Mouse (Mus musculus): ENCODE data around the gene Rabac1.
A peak's percentile ranks its signal among the peaks of the same experiment; 100 is the strongest.

Rabac1 gene

DNA sequence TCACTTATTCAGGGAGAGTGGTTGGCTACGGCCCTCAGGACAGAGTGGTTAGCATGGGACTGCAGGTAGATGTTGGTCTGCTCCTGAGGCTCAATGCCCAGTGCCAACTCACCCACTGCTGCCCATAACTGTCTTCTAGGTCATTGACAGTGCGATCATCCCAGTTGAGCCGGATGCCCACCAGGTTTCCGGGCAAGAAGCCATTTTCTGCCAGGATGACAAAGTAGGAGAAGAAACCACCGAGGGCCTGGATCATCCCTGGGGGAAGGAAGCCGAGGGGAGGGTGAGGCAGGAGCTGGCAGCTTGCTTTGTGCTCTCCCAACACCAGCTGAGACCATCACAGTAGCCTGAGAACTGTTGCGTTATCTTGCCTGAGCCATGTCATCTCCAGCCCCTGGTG, 7.9 kb upstream of the Rabac1 start:
- no peak for DNase-seq (ENCODE audit: low spot score in 2 of 2)

DNA sequence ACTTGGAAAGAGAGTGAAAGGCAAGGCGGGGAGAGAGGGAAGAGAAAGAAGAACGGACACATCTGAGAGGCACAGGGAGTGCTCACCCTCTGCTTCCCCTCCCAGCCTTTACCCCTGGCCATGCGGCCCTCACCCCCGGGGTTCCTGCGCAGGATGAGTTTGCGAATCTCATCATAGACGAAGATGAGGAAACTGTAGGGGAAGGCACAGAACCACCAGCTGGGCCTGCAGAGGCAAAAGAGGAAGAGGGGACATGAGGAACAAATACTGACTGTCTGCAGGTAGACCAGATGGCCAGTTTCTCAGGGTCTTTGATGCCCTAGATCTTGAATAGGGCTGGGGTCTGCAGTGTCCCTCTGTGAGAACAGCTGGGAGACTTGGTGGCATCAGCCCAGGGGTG, 6.2 kb upstream of the Rabac1 start:
- no peak for DNase-seq (ENCODE audit: low spot score in 2 of 2)

DNA sequence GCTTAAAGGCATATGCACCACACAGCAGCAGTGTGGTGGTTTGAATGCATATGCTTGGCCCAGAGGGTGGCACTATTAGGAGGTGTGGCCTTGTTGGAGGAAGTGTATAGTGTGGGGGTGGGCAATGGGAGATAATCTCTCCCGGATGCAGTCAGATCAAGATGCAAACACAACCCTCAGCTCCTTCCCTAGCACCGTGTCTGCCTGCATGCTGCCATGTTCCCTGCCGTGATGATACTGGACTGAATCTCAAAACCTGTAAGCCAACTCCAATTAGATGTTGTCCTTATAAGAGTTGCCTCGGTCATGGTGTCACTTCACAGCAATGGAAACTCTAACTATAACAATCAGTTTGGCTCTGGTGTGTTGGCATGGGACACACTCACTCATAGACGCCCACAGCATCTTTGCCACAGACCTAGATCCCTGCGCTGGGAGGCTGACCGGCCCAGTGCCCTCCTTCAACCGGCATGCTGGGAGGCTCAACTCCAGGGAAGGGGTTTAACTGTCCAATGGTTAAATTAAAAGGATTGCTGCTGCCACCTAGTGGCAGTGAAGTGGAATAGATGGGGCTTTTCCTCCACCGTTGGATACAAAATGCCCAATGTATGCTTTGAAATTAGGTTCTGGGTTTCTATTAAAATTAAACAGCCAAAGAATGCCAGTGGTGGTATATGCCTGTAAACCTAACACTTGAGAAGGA, 2.5 kb upstream of the Rabac1 start:
- no peak for DNase-seq (ENCODE audit: low spot score in 2 of 2)

DNA sequence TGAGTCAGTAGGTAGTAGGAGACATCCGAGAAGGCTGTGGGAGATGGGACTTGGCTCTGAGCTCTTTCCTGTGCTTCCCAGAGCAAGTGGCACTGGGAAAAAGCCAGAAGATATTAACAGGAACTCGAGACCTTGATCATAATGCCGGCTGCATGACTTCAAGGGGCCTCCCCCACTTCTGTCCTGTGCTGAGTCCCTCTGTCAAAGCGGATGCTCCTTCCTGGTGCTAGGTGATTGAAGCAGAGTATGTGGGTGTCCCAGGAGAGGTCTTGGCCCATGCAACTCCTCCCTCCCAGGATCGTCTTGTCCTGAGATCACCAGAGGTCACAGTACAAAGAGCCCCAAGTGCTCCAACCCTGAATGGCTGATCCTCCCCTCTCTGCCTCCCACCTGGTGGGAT, 1.3 kb upstream of the Rabac1 start:
- no peak for DNase-seq (ENCODE audit: low spot score in 2 of 2)

DNA sequence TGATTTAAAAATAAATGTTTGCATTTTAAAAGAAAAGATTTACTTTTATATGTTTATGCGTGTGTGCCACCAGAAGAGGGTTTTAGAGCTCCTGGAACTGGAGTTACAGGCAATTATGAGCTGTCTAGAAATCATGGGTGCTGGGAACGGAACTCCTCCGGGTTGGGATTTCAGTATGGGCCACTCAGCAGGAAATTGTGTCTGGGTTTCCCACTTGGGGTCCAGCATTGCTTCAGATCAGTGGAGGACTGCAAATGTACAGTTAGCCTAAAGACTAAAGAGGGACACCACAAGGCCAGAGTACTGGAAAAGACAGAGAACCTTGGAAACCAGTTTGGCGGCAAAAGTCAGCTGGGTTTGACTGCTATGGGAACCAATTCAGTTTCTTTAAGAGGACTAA, 654 bp upstream of the Rabac1 start:
- no peak for DNase-seq (ENCODE audit: low spot score in 2 of 2)

DNA sequence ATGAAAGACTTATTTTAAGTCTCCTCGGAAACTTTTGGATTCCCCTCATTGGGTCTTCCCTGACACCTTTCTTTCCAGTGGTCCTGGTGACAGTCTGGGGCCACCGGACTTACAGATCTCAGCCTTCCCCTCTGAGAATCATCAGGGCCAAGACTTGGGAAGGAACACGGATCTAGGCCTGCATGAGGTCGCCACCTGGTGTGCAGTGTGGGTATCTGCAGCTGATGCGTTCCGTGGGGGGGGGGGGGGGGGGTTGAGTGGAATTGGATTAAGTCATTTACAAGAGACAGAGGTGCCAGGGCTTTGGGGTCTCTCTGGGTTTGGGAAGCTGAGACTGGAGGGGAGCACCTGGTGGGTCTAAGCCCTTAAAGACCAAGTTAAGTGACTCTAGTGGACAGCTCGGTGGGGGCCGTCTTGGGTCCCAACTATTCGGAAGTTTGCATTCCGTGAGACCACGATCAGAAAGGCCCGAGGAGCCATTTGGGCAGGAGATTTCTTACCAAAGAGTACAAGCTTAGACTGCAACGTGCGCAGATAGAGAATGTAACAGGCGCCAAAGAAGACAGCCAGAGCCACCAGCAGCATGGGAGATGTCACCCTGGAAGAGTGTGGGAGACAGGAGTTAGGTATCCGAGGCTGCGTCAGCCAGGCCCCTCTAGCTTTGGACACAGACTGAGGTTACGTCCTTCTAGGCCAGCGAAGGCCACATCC, 1.1 kb downstream of the Rabac1 start:
- no peak for DNase-seq (ENCODE audit: low spot score in 2 of 2)

DNA sequence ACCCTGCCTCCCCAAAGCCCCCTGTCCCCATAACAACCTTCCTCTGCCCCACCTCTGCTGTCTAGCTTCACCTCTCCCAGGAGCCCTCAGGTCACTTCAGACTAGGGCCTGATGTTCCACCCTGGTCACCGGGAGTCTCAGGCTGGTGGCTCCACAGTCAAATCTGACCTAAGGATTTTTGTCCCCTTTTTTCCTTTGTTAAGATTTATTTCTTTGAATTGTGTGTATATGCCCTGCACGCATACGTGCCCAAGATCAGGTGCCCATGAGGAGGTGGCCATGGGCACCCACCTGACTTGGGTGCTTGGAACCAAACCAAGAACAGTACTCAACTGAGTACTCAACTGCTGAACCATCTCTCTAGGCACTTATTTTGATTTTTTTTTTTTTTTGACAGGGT, 2.2 kb downstream of the Rabac1 start:
- DNase-seq (ENCODE audit: low spot score in 2 of 2) = no peak

DNA sequence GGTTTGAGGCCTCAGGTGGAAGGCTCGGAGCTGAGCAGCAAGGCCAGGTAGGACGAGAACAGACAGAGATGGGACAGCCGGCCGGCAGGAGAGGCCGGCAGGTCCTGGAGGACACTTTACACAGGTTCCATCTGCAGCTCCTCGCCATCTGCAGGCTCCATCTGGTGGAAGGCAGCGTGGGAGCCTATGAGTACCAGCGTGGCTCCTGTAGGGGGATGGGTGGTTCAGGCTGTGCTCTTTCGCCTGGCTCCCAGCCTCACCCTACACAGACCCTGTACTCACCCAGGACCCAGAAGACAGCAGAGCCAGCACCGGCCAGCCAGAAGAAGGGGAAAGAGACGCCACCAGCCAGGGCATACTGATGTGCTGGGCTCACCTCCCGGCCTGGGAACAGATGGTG, 2.7 kb downstream of the Rabac1 start:
- no peak for DNase-seq (ENCODE audit: low spot score in 2 of 2)

DNA sequence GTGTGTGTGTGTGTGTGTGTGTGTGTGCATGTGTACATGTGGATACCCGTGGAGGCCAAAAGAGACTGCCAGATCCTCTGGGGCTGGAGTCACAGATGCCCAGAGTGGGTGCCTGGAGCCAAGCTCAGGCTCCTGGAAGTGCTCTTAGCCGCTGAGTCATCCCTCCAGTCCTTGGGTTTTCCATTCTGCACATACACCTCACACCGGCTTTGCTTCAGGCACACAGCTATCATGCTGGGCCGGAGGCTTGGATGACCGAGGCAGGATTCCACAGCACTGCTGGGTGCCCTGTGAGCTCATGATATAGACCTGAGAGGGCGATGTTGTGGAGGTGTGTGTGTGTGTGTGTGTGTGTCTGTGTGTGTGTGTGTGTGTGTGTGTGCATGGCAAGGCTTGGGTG, 4.1 kb downstream of the Rabac1 start:
- no peak for DNase-seq (ENCODE audit: low spot score in 2 of 2)

DNA sequence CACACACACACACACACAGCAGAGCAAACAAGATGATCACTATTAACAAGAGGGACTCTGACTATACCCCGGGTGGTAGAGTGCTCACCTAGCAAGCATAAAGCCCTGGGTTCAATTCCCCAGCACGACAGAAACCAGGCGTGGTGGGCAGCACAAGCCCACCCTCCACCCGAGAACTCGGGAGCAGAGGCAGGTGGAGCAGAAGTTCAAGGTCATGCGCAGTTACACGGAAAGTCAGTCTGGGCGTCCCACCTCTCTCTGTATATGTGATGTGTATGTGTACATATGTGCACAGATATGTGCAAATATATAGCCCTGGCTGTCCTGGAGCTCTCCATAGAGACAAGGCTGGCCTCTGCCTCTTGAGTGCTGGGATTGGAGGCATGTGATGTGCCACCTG, 4.6 kb downstream of the Rabac1 start:
- DNase-seq (ENCODE audit: low spot score in 2 of 2) = no peak

DNA sequence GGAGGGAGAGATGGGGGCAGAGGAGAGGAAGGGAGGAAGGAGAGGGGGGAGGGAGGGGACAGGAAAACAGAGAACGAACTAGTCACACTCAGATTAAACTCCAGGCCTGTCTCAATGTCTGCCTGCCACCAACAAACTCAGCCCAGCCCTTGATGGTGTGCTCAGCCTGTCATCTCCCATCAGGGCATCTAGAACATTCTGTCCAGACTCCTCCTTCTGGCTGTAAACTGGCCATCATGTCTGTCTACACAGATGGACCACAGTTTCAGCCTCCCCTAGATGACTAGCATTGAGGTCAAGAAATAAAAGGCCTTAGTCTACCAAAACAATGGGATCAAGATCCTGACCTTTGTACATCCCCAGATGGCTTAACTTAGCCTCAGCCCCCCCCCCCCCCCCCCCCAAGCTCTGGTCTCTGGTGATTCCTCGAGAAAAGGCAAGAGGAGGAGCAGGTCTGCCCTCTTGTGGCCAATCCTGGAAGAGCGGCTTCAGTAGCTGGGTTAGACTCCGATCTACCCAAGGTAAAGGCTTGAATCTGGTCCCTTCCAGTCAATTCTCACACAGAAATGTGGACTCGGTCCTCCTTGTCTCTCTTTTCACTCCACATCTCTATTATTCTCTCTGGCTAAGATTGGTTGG, 7.5 kb downstream of the Rabac1 start:
- DNase-seq (ENCODE audit: low spot score in 2 of 2) = peak; percentile 85 to 88

DNA sequence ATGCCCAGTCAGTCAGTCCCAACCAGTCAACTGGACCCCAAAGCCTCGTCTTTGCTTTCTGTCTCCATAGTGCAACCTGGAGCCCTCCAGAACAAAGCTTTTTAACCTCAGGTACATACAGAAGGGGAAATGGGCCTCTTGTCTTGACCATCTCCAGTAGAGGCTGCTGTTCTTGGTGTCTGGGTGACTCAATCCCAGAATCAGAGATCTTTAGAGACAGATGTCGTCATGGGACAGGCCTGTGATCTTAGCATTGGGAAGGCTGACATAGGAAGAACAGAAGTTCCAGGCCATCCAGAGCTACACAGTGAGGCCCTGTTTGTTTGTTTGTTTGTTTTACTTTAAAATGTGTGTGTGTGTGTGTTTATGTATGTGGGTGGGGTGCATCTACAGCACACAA, 8.3 kb downstream of the Rabac1 start:
- no peak for DNase-seq (ENCODE audit: low spot score in 2 of 2)

DNA sequence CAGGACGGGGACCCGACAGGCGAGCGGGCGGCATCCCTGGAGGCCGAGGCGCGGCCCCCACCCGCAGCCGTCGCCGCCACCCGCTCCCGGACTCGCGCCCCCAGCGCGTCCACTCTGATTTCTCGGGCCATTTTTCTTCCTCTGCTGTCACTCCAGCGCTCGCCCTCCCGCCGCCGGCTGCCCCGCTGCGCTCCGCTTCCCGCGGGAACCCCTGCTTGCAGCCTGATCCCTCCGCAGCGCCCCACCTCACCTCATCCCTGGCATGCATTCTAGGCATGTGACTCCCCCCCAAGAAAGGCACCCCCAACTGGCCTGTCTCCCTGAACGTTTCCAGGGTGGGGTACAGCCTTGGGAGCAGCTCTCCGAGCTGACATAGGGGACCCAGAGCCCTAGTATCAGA, 17.3 kb downstream of the Rabac1 start:
- no peak for DNase-seq (ENCODE audit: low spot score in 2 of 2)

DNA sequence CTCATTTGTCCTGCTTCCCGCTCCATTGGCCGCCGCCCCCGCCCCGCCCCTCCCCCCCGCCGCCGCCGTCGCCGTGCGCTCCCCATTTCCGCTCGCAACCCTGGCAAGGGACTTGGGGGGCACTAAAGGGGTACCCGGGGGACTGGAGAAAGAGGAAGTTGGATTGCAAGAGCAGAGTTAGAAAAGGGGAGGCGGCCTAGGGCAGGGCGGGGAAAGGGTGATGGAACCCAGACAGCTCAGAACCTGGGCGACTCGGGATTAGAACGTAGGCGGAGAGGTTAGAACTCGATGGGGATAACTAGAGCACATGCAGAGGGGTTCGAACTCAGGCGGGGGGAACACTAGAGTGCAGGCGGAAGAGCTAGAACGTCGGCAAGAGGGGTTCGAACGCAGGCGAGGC, 18.1 kb downstream of the Rabac1 start:
- no peak for DNase-seq (ENCODE audit: low spot score in 2 of 2)

DNA sequence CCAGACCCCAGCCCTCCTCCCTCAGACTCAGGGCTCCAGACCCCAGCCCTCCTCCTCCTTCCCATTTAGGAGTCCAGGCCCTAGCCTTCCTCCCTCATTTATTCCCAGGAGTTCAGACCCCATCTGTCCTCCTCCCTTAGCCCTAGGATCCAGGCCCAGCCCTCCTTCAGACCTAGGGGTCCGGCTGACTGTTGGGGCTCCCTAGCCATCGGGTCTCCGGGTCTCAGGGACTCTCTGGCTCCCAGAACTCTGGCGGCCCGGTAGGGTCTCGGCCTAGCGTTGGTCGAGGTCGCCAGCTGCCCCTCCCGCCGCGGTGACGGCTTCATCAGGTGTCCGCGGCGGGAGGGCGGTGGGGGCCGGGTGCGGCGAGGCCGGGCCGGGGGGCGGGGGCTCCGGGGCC, 18.6 kb downstream of the Rabac1 start:
- DNase-seq (ENCODE audit: low spot score in 2 of 2) = no peak

DNA sequence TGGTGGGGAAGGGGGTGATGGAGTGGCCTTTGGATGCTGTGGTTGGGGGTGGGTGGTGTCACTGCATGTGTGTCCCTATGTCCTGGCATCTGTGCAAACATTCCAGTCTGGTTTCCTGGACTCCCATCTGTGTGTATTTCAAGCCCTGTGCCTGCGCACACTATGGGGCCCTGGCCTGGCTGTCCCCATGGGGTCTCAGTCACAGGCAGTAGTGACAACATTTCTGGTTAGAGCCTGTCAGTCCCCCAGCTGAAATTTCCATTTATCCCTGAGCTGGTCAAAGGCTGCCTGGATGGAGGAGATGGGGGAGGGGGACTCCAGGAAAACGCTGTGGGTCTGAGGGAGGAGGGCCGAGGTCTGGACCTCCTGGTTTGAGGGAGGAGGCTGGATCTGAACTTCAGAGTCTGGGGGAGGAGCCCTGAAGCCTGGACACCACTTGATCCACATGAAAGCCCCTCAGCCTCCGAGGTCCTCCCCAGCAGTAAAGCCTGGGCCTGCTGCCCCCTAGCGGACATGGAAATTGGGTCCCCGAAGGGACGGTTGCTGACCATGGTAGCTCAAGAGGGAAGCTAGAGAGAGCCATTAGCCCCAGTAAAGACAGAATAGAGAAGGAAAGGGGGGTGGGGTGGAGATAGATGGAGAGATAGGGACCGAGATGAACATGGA, 22.5 kb downstream of the Rabac1 start:
- peak in 1 of 2 experiments; percentile 38 for DNase-seq (ENCODE audit: low spot score in 2 of 2)

DNA sequence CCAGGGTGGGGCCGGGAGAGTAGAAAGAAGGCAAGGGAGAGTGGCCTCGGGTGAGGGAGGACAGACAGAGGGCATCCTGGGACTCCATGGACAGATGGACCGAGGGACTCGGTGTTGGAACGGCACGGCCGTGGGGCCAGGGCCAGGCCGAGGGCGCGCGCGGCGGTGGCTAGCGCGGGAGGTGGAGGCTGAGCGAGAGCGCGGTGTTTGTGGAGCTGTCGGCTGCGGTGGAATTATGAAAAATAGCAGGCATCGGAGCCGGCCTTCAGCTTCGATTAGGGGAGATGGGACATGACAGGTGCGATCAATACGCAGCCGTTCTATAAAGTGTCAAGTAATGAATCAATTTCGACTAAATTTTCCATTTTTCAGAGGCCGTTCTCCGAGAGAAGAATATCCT, 23.8 kb downstream of the Rabac1 start:
- no peak for DNase-seq (ENCODE audit: low spot score in 2 of 2)

DNA sequence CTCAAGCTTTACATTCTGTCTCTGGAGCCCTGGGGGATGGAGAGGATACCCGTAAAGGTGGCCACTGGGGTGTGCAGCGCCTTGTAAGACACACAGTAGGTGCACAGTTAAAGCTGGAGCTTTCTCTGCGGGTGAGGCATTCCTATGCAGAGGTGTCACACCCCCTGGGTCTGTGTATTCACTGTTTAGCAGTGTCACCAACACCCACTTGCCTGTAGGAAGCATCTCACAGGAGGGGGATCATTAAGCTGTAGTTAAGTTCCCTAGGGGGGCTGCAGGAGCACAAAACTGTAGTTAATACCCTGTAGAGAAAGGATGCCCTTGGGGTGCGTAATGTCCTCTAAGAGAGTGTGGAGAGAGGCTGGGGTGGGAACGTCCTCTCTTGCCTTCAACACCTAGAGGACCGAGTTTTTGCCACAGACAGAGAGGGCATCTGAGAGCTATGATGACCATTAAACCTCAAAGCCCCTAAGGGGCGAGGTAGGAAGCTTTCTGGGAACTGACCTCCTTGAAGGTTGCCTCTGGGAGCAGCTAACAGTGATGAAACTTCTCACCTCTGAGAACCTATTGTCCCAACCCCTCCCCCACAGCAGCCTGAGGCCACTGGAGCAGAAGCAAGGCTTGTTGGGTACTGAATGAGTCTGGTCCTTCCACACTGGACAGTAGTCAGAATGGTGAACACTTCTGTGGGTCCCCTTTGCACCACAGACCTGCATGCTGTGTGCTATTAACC, 25.1 kb downstream of the Rabac1 start:
- no peak for DNase-seq (ENCODE audit: low spot score in 2 of 2)

DNA sequence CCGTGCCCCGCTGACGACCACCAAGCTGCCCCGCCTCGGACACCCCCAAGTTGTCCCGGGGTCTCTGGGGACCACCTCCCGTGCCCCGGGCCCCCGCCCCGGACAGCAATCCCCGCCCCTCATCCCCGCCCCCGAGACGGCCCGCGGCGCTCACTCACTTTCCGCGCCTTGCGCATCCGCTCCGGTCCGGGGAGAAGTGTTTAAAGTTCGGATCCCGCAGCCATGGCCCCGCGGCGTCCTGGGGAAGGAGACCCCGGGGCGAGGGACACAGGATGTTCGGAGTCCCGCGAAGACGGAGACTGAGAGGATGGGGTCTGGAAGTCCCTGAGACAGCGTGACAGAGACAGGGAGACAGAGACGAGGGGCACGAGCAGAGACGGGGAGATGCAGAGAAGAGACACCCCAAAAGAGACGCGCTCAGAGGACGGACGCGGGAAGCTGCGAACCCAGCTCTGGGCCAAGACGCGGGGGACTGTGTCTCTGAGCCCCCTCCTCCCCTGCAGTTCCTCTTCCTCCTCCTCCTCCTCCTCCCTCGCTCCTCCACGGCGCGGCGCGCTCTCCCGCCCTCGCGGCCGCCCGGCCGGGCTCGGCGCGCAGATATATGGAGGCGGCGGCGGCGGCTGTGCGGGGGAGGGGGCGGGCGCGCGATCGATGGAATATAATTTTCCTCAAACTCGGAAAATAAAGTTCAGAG, 28.1 kb downstream of the Rabac1 start, which contains the start of gene Gm4881:
TSS of gene Gm4881 (minus strand) at position 238 of the 694 bp plus-strand sequence.
- DNase-seq (ENCODE audit: low spot score in 2 of 2) = no peak

DNA sequence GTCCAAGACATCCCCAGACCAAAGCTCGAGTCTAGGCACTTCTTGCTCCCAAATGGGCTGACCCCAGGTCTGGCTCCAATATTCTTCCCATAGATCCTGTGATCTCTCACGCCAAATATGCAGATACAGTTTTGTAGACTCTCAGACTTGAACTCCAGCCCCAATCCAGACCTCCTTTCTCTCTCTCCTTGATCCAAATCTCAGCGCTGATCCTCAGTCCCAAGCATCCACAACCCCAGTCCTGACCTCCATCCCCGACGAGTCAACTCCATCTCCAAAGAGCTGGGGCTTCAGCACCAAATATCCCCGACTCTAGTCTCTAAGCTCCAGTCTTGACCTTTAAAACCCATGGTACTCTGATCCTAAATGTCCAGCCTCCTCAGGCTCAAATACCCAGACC, 28.9 kb downstream of the Rabac1 start:
- DNase-seq (ENCODE audit: low spot score in 2 of 2) = no peak

DNA sequence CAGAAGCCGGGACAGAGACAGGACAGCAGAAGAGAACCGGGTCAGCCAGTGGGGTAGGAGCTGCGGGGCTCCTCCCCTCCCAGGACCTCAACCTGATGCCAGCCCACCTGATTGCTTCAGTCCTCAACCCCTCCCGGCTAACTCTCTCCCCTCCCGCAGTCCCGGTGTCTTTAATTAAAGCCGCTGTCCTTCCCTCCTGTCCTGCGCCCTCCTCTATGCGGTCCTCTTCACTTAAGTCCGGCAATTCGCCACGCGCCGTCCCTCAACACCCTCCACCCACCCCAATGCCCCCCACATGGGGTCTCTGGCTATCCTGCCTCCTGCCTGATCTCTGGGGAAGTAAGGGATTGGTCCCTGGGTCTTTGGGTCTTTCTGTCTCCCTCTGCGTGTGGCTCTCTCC, 40.9 kb downstream of the Rabac1 start:
- DNase-seq (ENCODE audit: low spot score in 2 of 2) = no peak
